Mouse (Mus musculus) thymus, adult 2 months (tissue): Measurements from ENCODE around the gene Spdl1. TPM values are rescaled to one million over a fixed set of nuclear protein-coding genes. Genes with fewer than 3 reads are reported as not detected.

ENCODE experiments used
- DNase-seq: peaks from one replicate; pipeline ENCODE4 v3.0.0; 2021
- H3K27ac ChIP-seq: fragments of 200-500 bp; 2 replicates; pipeline ENCODE4 v1.5.1; 2012; ENCODE audit warnings: low read length, control low read depth; ENCODE audit not compliant: control insufficient read depth, insufficient read depth
- H3K27me3 ChIP-seq: fragments of 200-500 bp; 2 replicates; pipeline ENCODE4 v1.6.1; 2012; ENCODE audit warnings: mild to moderate bottlenecking, low read length, moderate library complexity, mixed read lengths; ENCODE audit not compliant: control insufficient read depth, insufficient read depth
- H3K36me3 ChIP-seq: fragments of 200-500 bp; 2 replicates; pipeline ENCODE4 v1.6.1; 2012; ENCODE audit warnings: mild to moderate bottlenecking, low read length, moderate library complexity; ENCODE audit not compliant: control insufficient read depth, insufficient read depth
- H3K4me1 ChIP-seq: fragments of 200-500 bp; replicated peaks from 2 replicates; pipeline ENCODE4 v1.6.1; 2012; ENCODE audit warnings: low read length; ENCODE audit not compliant: control insufficient read depth, insufficient read depth
- H3K4me3 ChIP-seq: fragments of 200-500 bp; 2 replicates; pipeline ENCODE4 v1.5.1; 2012; ENCODE audit warnings: mild to moderate bottlenecking, low read length, control low read depth, moderate library complexity; ENCODE audit not compliant: control insufficient read depth, insufficient read depth
- CTCF ChIP-seq: fragments of 200-500 bp; IDR thresholded peaks from 2 replicates; pipeline ENCODE4 v1.5.1; 2012; ENCODE audit warnings: mild to moderate bottlenecking, control low read depth, low read length, moderate library complexity, borderline replicate concordance; ENCODE audit not compliant: control insufficient read depth, poor library complexity, insufficient read depth; ENCODE audit errors: extremely low read depth
- POLR2A ChIP-seq: fragments of 200-500 bp; IDR thresholded peaks from 2 replicates; pipeline ENCODE4 v1.6.1; 2012; ENCODE audit warnings: mild to moderate bottlenecking, low read length, control low read depth, moderate library complexity; ENCODE audit not compliant: control insufficient read depth, poor library complexity, insufficient read depth; ENCODE audit errors: extremely low read depth
- WGBS: fragments of 180-500 bp; shearing (Covaris S2); methylation state at CpG from one replicate; pipeline ENCODE4 v1.1.7; 2018; 5-methylcytosine and 5-hydroxymethylcytosine counted together
- polyA plus RNA-seq: library from polyadenylated mRNA; depleted of rRNA; stranded (reverse); fragments of >200 nt; gene quantifications from 2 replicates; pipeline ENCODE4 v1.2.3, GENCODE M21; 2012; rRNA removed

Spdl1 gene
- polyA plus RNA-seq, 1 experiment, result 7.6 TPM

GRCm38 (mm10) chr11:34769396-34769795, 64.0 kb downstream of the Spdl1 start:
- TF ChIP-seq POLR2A, result no peak
- no peak for TF ChIP-seq CTCF
- H3K4me3 ChIP-seq, result no peak overlapping the region
- H3K4me1 ChIP-seq, result peaks cover 41% of the 10 kb centered on the region
- 26% methylated on average over 2 of the region's 2 CpGs for WGBS
- peak; percentile 41 for DNase-seq
- peaks cover 3% of the 10 kb centered on the region; the same call in 1 of the 2 replicates for H3K36me3 ChIP-seq
- H3K27me3 ChIP-seq, result no peaks in the 10 kb centered on the region
- peak overlapping the region; percentile 85 for H3K27ac ChIP-seq

- 54% methylated on average over 5 of the region's 5 CpGs for WGBS
- no peak overlapping the region for H3K4me3 ChIP-seq
- no peak for DNase-seq
- peaks cover 2% of the 10 kb centered on the region for H3K4me1 ChIP-seq
- H3K27ac ChIP-seq, result no peak overlapping the region
- no peaks in the 10 kb centered on the region for H3K27me3 ChIP-seq
- TF ChIP-seq CTCF, result no peak
- no peak for TF ChIP-seq POLR2A
- no peaks in the 10 kb centered on the region for H3K36me3 ChIP-seq
These were observed 69.6 kb downstream of the Spdl1 start for GRCm38 (mm10) chr11:34763739-34764361.

GRCm38 (mm10) chr11:34762570-34763127, 70.8 kb downstream of the Spdl1 start:
- H3K27me3 ChIP-seq, result no peaks in the 10 kb centered on the region
- 83% methylated on average over 5 of the region's 5 CpGs for WGBS
- no peak overlapping the region for H3K27ac ChIP-seq
- no peak for DNase-seq
- TF ChIP-seq CTCF, result no peak
- no peak overlapping the region for H3K4me3 ChIP-seq
- peaks cover 2% of the 10 kb centered on the region for H3K4me1 ChIP-seq
- H3K36me3 ChIP-seq, result no peaks in the 10 kb centered on the region

GRCm38 (mm10) chr11:34762125-34762524, 71.3 kb downstream of the Spdl1 start:
- Histone ChIP-seq H3K27me3 (no peaks in the 10 kb centered on the region), H3K36me3 (no peaks in the 10 kb centered on the region), H3K4me3 (no peak overlapping the region), H3K27ac (no peak overlapping the region), H3K4me1 (peaks cover 2% of the 10 kb centered on the region)
- TF ChIP-seq POLR2A, result no peak
- no peak for TF ChIP-seq CTCF
- DNase-seq, result no peak
- WGBS, result 59% methylated on average over 6 of the region's 6 CpGs

DNA sequence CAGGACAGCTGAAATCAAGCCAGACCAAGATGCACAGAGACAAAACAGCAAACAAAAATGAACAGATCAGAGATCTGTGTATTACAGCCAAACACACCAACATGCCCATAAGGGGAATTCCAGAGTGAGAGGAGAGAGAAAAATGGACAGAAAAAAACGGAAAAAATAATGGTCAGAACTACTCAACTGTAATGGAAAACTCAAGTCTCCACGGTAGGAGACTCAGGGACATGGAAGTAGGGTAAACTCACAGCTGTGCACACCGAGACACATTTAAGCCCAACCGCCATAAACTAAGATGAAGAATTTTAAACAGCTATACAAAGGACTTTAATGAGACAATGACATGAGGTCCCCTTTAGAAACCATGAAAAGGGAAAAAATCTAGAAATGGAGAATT, 73.9 kb downstream of the Spdl1 start:
- TF ChIP-seq POLR2A (no peak), CTCF (no peak)
- H3K27me3 ChIP-seq, result no peaks in the 10 kb centered on the region
- no peak for DNase-seq
- peaks cover 7% of the 10 kb centered on the region for H3K36me3 ChIP-seq
- no peak overlapping the region for H3K4me3 ChIP-seq
- peaks cover 2% of the 10 kb centered on the region for H3K4me1 ChIP-seq
- H3K27ac ChIP-seq, result no peak overlapping the region
- 93% methylated on average over 4 of the region's 4 CpGs for WGBS

Other genes starting within 250 kb of the Spdl1 start
- 48.9 and 50.5 TPM in 2 replicates for gene Dock2, start 49.7 kb downstream of the Spdl1 start, polyA plus RNA-seq